Mouse (Mus musculus) embryonic stem cell, embryonic (primary cell): ENCODE measurements around the gene Pef1.

Experiments used
- CTCF ChIA-PET, 4 experiments: fragments of 300-600 bp in 2 of 4; fragments of 350-600 bp in 2 of 4; sonication (Branson Sonifier 250); formaldehyde crosslinking; loops; one replicate each; lab custom pipeline; 2022; ENCODE audit warnings: inconsistent platforms in 2 of 4; lab: Charles Lee
- POLR2A ChIA-PET, 4 experiments: fragments of 300-600 bp in 2 of 4; fragments of 350-600 bp in 2 of 4; sonication (Branson Sonifier 250); formaldehyde crosslinking; loops; one replicate each; lab custom pipeline; 2022; ENCODE audit warnings: antibody characterized with exemption in 4 of 4, inconsistent platforms in 1 of 4; lab: Charles Lee

Pef1 gene

DNA sequence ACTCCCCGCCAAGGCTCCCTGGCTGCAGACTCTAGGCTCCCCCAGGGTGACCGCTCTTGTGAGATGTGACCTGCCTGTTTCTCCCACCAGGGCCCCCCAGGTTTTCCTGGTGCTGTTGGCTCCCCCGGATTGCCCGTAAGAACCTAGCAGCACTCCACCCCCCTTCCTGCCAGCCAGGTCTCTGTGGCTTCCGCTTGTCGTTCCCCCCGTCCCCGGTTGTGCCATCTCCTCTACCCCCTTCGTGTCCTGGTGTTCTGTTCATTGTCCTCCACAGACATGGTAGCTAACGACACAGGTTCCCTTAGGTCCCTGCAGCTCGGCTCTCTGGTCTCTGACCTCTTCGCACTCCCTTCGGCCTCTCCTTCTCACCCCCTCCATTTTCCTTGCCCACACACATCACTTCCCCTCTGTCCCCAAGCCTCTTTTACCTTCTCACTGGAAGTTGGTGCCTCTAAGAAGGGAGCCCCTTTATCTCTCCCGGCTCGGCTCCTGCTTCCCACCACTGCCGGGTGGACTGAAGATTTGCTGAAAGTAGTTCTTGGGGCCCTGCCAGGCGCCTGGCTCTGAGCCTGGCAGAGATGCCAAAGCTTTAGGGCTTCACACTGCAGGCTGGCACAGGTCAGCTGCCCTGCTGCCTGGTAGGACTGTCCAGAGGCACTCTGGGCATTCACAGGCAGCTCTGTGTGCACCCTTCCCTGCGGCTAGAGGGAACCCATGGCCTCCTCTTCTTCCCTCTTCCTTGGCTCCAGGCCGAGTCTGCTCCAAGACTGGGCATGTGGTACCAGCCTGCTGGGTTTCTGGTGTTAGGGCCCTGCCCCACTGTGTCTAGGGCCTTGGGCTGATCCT is 20.8 kb upstream of the Pef1 start:
- ChIA-PET CTCF (no interaction called here), POLR2A (interaction anchor here in 1 of 4 experiments (0.6 kb wide), 1 partner anchor 13 kb away, joined by 5 read pairs; no protein-coding TSS in a partner anchor)

- ChIA-PET CTCF (no interaction called here), POLR2A (interaction anchor here in 1 of 4 experiments (0.6 kb wide), 1 partner anchor 13 kb away, joined by 5 read pairs; no protein-coding TSS in a partner anchor)
Observed at GRCm38 (mm10) chr4:130082211-130082610, 20.1 kb upstream of the Pef1 start.

DNA sequence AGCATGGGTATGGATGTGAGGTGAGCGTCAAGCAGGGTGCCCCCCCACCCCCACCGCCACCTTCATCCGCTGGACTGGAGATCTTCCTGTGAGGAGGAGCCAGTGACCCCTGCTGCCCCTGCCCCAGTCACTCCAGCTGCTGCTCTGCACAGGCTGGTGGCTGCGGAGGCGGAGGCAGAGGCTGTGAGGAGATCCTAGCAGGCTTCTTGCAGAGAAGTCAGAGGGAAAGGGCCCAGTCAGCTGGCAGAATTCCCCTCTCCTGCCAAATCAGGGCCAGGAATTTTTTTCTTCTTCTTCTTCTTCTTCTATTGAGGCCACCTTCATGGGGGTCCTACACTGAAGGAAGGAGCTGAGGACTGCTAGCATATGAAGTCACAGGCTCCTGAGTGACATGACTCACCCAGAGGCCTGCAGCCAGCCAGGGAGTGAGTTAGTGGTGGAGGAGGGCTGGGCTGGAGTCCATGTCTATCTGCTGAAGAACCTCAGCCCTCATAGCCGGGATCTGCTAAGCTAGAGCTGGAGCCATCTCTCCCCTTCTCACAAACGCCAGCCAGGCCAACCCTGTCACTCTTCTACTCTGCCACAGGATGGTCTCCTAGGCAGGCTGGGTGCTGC is 17.9 kb upstream of the Pef1 start:
- CTCF ChIA-PET: interaction anchor here in 3 of 4 experiments (0.6 to 4.0 kb wide), 6 partner anchors 18 to 156 kb away, joined by 3 to 43 read pairs (median 4); no protein-coding TSS in a partner anchor

DNA sequence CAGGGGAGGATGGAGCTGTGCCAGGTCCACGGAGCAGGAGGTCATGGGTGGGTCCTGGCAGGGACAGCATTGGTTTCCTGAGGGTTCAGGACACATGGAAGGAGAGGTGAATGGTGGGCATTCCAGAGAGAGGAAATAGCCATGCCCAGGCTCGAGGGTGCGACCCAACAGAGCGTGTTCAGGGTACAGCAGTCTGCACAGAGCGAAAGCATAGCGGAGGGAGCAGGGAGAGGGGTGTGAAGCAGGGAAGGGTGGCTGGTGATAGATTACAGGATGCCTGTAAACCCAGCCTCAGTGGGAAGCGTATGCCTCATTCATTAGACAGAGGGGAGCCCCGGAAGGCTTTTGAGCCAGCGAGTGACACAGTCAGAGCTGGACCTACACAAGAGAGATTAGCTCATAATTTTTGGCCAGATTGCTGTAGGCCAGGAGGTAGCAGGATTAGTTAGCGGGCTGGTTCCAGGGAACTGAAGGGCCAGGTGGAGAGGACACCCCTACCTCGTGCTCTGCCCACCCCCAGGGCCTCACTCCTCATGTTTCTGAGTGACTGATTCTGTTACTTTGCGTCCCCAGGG is 17.0 kb upstream of the Pef1 start:
- POLR2A ChIA-PET: no interaction called here
- CTCF ChIA-PET: interaction anchor here (0.6 to 4.0 kb wide), 7 partner anchors 19 to 155 kb away, joined by 3 to 43 read pairs (median 4); no protein-coding TSS in a partner anchor

More for the DNA sequence above, 17.9 kb upstream of the Pef1 start:
- POLR2A ChIA-PET: interaction anchor here in 2 of 4 experiments (0.6 to 0.8 kb wide), 2 partner anchors 16 to 103 kb away, joined by 3 to 4 read pairs; no protein-coding TSS in a partner anchor

DNA sequence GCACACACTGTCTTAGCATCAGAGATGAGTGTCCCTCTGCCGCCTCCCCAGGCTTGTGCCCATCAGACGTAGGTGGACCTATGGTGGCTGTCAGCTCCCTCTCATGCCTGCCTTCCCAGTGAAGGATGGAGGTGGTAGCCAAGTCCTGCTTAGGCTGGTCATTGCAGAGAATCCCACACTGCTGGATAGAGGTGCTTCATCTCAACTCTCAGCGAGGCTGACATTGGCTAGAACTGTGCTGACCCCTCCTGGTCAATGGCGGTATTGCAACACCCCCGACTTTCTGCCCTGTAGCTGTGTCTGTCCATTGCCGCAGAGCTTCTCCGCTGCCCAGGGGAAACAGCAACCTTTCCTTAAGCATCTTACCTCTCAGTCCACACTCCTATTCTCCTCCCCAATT is 15.1 kb upstream of the Pef1 start:
- ChIA-PET CTCF (interaction anchor here (0.5 to 4.7 kb wide), 76 partner anchors 9 to 626 kb away, joined by 3 to 62 read pairs (median 4); partner anchors contain the start of genes Pef1 (in 3 of the 4), Bsdc1 (in 1 of the 4) and Kpna6 (in 1 of the 4)), POLR2A (interaction anchor here (0.6 to 2.3 kb wide), 10 partner anchors 9 to 579 kb away, joined by 3 to 18 read pairs (median 4); partner anchors contain the start of gene Pef1 (in 3 of the 4))

GRCm38 (mm10) chr4:130095137-130095536 is 7.2 kb upstream of the Pef1 start:
- CTCF ChIA-PET: interaction anchor here in 3 of 4 experiments (0.6 to 1.7 kb wide), 3 partner anchors 29 to 223 kb away, joined by 3 to 5 read pairs (median 4); no protein-coding TSS in a partner anchor
- POLR2A ChIA-PET: no interaction called here

GRCm38 (mm10) chr4:130101183-130101582 is 1.2 kb upstream of the Pef1 start:
- CTCF ChIA-PET: interaction anchor here in 3 of 4 experiments (0.5 to 2.5 kb wide), 11 partner anchors 8 to 660 kb away, joined by 3 to 10 read pairs (median 4); partner anchors contain the start of gene Zbtb8b (in 1 of the 3)
- POLR2A ChIA-PET: interaction anchor here (0.5 to 5.8 kb wide), 28 partner anchors 9 to 460 kb away, joined by 3 to 55 read pairs (median 5); partner anchors contain the start of genes Fabp3 (in 1 of the 4), Gm10570 (in 1 of the 4), Tinagl1 (in 1 of the 4) and Txlna (in 1 of the 4)

GRCm38 (mm10) chr4:130103632-130104031 is 1.3 kb downstream of the Pef1 start:
- POLR2A ChIA-PET: interaction anchor here (0.5 to 5.8 kb wide), 28 partner anchors 7 to 807 kb away, joined by 3 to 55 read pairs (median 5); partner anchors contain the start of genes Tinagl1 (in 4 of the 4), Fabp3 (in 1 of the 4), Gm10570 (in 1 of the 4) and Hcrtr1 (in 1 of the 4)

GRCm38 (mm10) chr4:130104584-130104983 is 2.2 kb downstream of the Pef1 start:
- POLR2A ChIA-PET: interaction anchor here in 2 of 4 experiments (0.6 to 5.8 kb wide), 9 partner anchors 7 to 1139 kb away, joined by 3 to 55 read pairs (median 18); partner anchors contain the start of genes Fabp3 (in 1 of the 2), Gm10570 (in 1 of the 2), Hcrtr1 (in 1 of the 2) and Tinagl1 (in 1 of the 2)
- CTCF ChIA-PET: interaction anchor here in 2 of 4 experiments (1.0 to 1.3 kb wide), 2 partner anchors 94 to 145 kb away, joined by 3 to 4 read pairs; no protein-coding TSS in a partner anchor

More at GRCm38 (mm10) chr4:130103632-130104031, 1.3 kb downstream of the Pef1 start:
- CTCF ChIA-PET: interaction anchor here in 3 of 4 experiments (0.6 to 2.6 kb wide), 9 partner anchors 8 to 144 kb away, joined by 3 to 15 read pairs (median 3); no protein-coding TSS in a partner anchor

DNA sequence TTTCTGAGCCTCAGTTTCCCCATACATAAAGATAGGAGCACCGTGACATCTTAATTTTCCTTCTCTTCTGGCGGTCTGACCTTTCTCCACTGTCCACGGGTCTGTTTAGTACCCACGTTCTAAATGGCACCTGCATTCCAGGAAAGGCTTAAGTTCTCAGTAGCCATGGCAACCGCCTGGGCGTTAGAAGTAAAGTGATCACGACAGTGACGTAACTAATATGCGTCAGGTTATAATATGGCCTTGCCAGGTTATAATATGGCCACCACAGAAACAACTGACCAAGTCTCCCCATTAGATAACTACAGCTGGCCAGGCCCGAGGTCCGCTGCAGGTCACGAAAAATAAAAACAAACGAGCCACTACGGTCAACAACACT is 4.7 kb downstream of the Pef1 start:
- POLR2A ChIA-PET: interaction anchor here in 2 of 4 experiments (0.7 to 2.7 kb wide), 40 partner anchors 9 to 533 kb away, joined by 3 to 34 read pairs (median 4); partner anchors contain the start of genes Hcrtr1 (in 1 of the 2), Ptp4a2 (in 1 of the 2), Snrnp40 (in 1 of the 2) and Tinagl1 (in 1 of the 2)

GRCm38 (mm10) chr4:130107444-130108131 is 5.2 kb downstream of the Pef1 start:
- CTCF ChIA-PET: interaction anchor here in 2 of 4 experiments (0.5 to 1.5 kb wide), 10 partner anchors 14 to 683 kb away, joined by 3 to 5 read pairs (median 4); no protein-coding TSS in a partner anchor

More for the DNA sequence above, 4.7 kb downstream of the Pef1 start:
- CTCF ChIA-PET: interaction anchor here in 2 of 4 experiments (0.5 to 1.5 kb wide), 8 partner anchors 15 to 684 kb away, joined by 3 to 5 read pairs (median 4); no protein-coding TSS in a partner anchor

GRCm38 (mm10) chr4:130108929-130109328 is 6.6 kb downstream of the Pef1 start:
- ChIA-PET POLR2A (interaction anchor here (0.6 to 5.9 kb wide), 8 partner anchors 7 to 462 kb away, joined by 3 to 52 read pairs (median 9); partner anchors contain the start of gene Pef1 (in 1 of the 4)), CTCF (interaction anchor here in 2 of 4 experiments (0.7 to 1.0 kb wide), 2 partner anchors 21 to 248 kb away, joined by 4 to 7 read pairs; no protein-coding TSS in a partner anchor)

More at GRCm38 (mm10) chr4:130107444-130108131, 5.2 kb downstream of the Pef1 start:
- POLR2A ChIA-PET: interaction anchor here in 3 of 4 experiments (0.5 to 2.7 kb wide), 45 partner anchors 8 to 866 kb away, joined by 3 to 34 read pairs (median 4); partner anchors contain the start of genes Hcrtr1 (in 1 of the 3), Ptp4a2 (in 1 of the 3), Snrnp40 (in 1 of the 3) and Tinagl1 (in 1 of the 3)

DNA sequence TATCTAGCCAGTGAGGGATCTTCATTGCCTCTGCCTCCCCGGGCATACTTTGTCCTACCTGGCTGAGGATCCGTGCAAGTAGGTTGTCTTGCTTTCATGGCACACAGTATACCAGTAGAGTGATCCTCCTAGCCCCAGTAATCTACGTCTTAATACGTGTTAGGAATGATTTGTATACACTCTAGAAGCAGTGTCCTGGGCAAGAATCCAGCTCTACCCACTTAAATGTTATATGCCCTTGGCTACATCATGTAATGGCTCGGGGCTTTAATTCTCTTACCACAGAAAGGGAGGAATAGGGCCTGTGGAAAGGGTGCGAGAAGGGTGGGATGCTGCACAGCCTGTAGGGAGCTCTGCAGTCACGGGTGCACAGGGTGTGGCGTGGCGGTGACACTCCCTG is 7.3 kb downstream of the Pef1 start:
- POLR2A ChIA-PET: interaction anchor here in 3 of 4 experiments (0.5 to 5.9 kb wide), 8 partner anchors 7 to 338 kb away, joined by 3 to 52 read pairs (median 6); partner anchors contain the start of gene Pef1 (in 2 of the 3)
- CTCF ChIA-PET: interaction anchor here in 1 of 4 experiments (1.0 to 1.1 kb wide), 2 partner anchors 22 to 80 kb away, joined by 3 to 4 read pairs; no protein-coding TSS in a partner anchor

DNA sequence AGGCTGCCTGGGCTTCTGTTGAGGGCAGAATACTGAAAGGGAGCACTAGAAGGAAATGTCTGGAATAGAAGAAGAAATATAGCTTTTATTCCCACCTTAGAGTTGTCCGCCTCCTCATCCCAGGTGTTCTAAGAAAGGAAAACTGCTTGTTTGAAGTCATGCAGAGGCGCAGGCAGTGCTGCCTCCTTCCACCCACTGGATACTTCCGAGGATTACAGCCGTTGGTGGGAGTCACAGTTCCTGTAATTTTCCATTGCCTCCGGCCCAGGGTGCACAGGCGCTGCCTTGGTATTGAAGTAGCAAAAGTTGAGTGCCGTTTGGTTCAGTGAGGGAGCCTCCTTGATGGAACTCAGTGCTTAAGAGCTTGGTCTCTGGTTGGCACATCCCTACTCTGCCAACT is 7.7 kb downstream of the Pef1 start:
- POLR2A ChIA-PET: interaction anchor here in 2 of 4 experiments (0.5 to 5.9 kb wide), 5 partner anchors 8 to 339 kb away, joined by 3 to 52 read pairs (median 6); partner anchors contain the start of gene Pef1 (in 2 of the 2)
- CTCF ChIA-PET: interaction anchor here in 1 of 4 experiments (1.0 to 1.1 kb wide), 2 partner anchors 23 to 79 kb away, joined by 3 to 4 read pairs; no protein-coding TSS in a partner anchor

DNA sequence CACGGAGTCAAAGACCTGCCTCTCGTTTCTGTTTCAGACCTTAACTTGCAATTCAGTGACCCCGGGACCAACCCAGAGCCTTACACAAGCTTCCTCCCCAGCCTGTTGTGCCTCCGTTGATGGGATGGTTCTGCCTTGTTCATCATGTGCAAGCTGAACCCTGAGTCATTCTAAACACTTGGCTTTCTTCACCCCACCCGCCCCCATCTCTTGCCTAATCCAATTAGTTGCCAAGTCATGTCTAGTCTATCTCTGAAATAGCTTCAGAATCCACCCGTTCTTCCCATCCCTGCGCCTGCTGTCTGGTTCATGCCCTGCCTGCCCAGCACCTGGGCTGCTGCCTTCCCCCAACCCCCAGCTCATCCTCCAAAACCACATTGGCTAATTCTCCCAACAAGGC is 9.9 kb downstream of the Pef1 start:
- CTCF ChIA-PET: interaction anchor here (0.6 to 1.5 kb wide), 4 partner anchors 9 to 77 kb away, joined by 3 to 6 read pairs (median 3); no protein-coding TSS in a partner anchor
- POLR2A ChIA-PET: interaction anchor here in 3 of 4 experiments (1.1 to 5.9 kb wide), 5 partner anchors 10 to 14 kb away, joined by 3 to 52 read pairs (median 7); partner anchors contain the start of gene Pef1 (in 3 of the 3)
